Mouse (Mus musculus) limb, embryonic 12.5 days (tissue): ENCODE measurements around the gene Cela1. TPM values are rescaled to one million over a fixed set of nuclear protein-coding genes. Genes with fewer than 3 reads are reported as not detected.

ENCODE experiments used
- microRNA-seq: library from miRNA; unstranded; fragments of <30 nt; microRNA quantifications from one replicate; pipeline ENCODE4, GENCODE M21; 2017
- polyA plus RNA-seq: library from polyadenylated mRNA; unstranded; fragments of >200 nt; fragmentation: Nextera tagmentation; extraction: Ambion mirVana; gene quantifications from 2 replicates; pipeline ENCODE4 v1.2.1, GENCODE M21; 2016

Cela1 gene
- polyA plus RNA-seq, 1 experiment from 2014 or later = 1.1 TPM

Small RNA genes within 50 kb of the gene (microRNA-seq; reads per million reads assigned to microRNA genes)
- not detected for gene Mir6961

Other genes with a start within 250 kb of the Cela1 start
- 28.1 and 29.3 TPM in 2 replicates for gene Letmd1, start 218.9 kb downstream of the Cela1 start, polyA plus RNA-seq
- 34.1 and 34.4 TPM in 2 replicates for gene Csrnp2, start 192.4 kb downstream of the Cela1 start, polyA plus RNA-seq
- gene Tfcp2, start 135.9 kb downstream of the Cela1 start, polyA plus RNA-seq = 42.5 and 44.4 TPM in 2 replicates
- 6.6 and 8.9 TPM in 2 replicates for gene Pou6f1, start 87.9 kb downstream of the Cela1 start, polyA plus RNA-seq
- 124 and 140 TPM in 2 replicates for gene Dazap2, start 72.6 kb downstream of the Cela1 start, polyA plus RNA-seq
- gene Smagp, start 51.0 kb downstream of the Cela1 start, polyA plus RNA-seq = 4.4 and 6.3 TPM in 2 replicates
- gene Bin2, start 18.4 kb downstream of the Cela1 start, polyA plus RNA-seq = 2.6 and 2.8 TPM in 2 replicates
- 0.15 and 0.20 TPM in 2 replicates for gene Galnt6, start 41.5 kb upstream of the Cela1 start, polyA plus RNA-seq
- gene Slc4a8, start 73.8 kb upstream of the Cela1 start, polyA plus RNA-seq = 7.5 and 8.6 TPM in 2 replicates
- gene Scn8a, start 181.9 kb upstream of the Cela1 start, polyA plus RNA-seq = 7.7 and 9.1 TPM in 2 replicates